Mouse (Mus musculus) limb, embryonic 14.5 days (tissue): ENCODE results near the gene Sept7. TPM values are rescaled to one million over a fixed set of nuclear protein-coding genes. Genes with fewer than 3 reads are reported as not detected.
"Not testable (repeated sequence)": the region's sequence is repeated elsewhere in the genome, so short reads cannot be mapped to it uniquely, and the experiment has no call there.

ENCODE experiments used
- ATAC-seq: fragments of 200-750 bp; cut with Nextera tagmentation; 2 replicates; pipeline ENCODE4 v1.8.0; 2017; ENCODE audit warnings: low read depth, moderate number of reproducible peaks, moderate TSS enrichment; ENCODE audit not compliant: low FRiP score
- DNase-seq: peaks from one replicate; pipeline ENCODE4 v3.0.0-alpha.2; 2015; ENCODE audit warnings: low spot score
- H3K27ac ChIP-seq: fragments of 300-500 bp; sonication (generic); replicated peaks from 2 replicates; pipeline ENCODE4 v1.5.1; 2014; ENCODE audit warnings: low read depth, mild to moderate bottlenecking, low read length, moderate library complexity, mixed read lengths
- H3K27me3 ChIP-seq: fragments of 300-500 bp; sonication (generic); 2 replicates; pipeline ENCODE4 v1.6.1; 2014; ENCODE audit warnings: low read length, mixed read lengths; ENCODE audit not compliant: control insufficient read depth, insufficient read depth
- H3K36me3 ChIP-seq: fragments of 300-500 bp; sonication (generic); 2 replicates; pipeline ENCODE4 v1.6.1; 2014; ENCODE audit warnings: mild to moderate bottlenecking, low read length, moderate library complexity, mixed read lengths; ENCODE audit not compliant: control insufficient read depth, insufficient read depth
- H3K4me1 ChIP-seq: fragments of 300-500 bp; sonication (generic); 2 replicates; pipeline ENCODE4 v1.6.1; 2014; ENCODE audit warnings: antibody characterized with exemption, low read length, mixed read lengths; ENCODE audit not compliant: control insufficient read depth, insufficient read depth
- H3K4me2 ChIP-seq: fragments of 300-500 bp; sonication (generic); replicated peaks from 2 replicates; pipeline ENCODE4 v1.6.1; 2014; ENCODE audit warnings: low read depth, mild to moderate bottlenecking, low read length, moderate library complexity; ENCODE audit not compliant: severe bottlenecking
- H3K4me3 ChIP-seq: fragments of 300-500 bp; sonication (generic); replicated peaks from 2 replicates; pipeline ENCODE4 v1.5.1; 2014; ENCODE audit warnings: low read length
- H3K9ac ChIP-seq: fragments of 300-500 bp; sonication (generic); 2 replicates; pipeline ENCODE4 v1.6.1; 2014; ENCODE audit warnings: mild to moderate bottlenecking, low read depth, low read length, moderate library complexity; ENCODE audit not compliant: severe bottlenecking
- H3K9me3 ChIP-seq: fragments of 300-500 bp; sonication (generic); 2 replicates; pipeline ENCODE4 v1.6.1; 2016; ENCODE audit warnings: low read length; ENCODE audit not compliant: control insufficient read depth
- POLR2A ChIP-seq: fragments of 200-500 bp; IDR thresholded peaks from 2 replicates; pipeline ENCODE4 v1.8.0; 2012; ENCODE audit warnings: inconsistent platforms, mild to moderate bottlenecking, moderate library complexity, borderline replicate concordance; ENCODE audit not compliant: insufficient read depth, insufficient read length; ENCODE audit errors: extremely low read depth
- WGBS: fragments of 180-500 bp; shearing (Covaris S2); extraction: QIAGEN DNeasy Blood & Tissue Kit; methylation state at CpG from one replicate; pipeline ENCODE4 v1.1.7; 2014; 5-methylcytosine and 5-hydroxymethylcytosine counted together
- polyA plus RNA-seq, 2 experiments: library from polyadenylated mRNA; depleted of rRNA in 1 of 2; stranded (reverse) in 1 of 2; unstranded in 1 of 2; fragments of >200 nt; fragmentation: Nextera tagmentation in 1 of 2; extraction: Ambion mirVana in 1 of 2; gene quantifications; 2 replicates each; pipeline versions ENCODE4 v1.2.1 to v1.2.3; 2012 to 2014

Gene Sept7
- polyA plus RNA-seq, 2 experiments, result 129 to 288 TPM

GRCm38 (mm10) chr9:25241065-25241464 lies 11.2 kb upstream of the Sept7 start:
- Histone ChIP-seq H3K27ac (no peak overlapping the region), H3K9me3 (no peaks in the 10 kb centered on the region), H3K36me3 (no peaks in the 10 kb centered on the region), H3K4me2 (no peak overlapping the region), H3K4me3 (no peak overlapping the region), H3K4me1 (no peaks in the 10 kb centered on the region), H3K9ac (no peak overlapping the region), H3K27me3 (no peaks in the 10 kb centered on the region)
- ATAC-seq, result no peak
- TF ChIP-seq POLR2A, result no peak
- no peak for DNase-seq
- whole genome bisulfite sequencing, result 80% methylated on average over 3 of the region's 3 CpGs

GRCm38 (mm10) chr9:25241783-25242182 lies 10.5 kb upstream of the Sept7 start:
- not testable (repeated sequence) for H3K27ac ChIP-seq, ATAC-seq, H3K36me3 ChIP-seq, H3K4me1 ChIP-seq, H3K4me2 ChIP-seq, H3K9ac ChIP-seq, H3K4me3 ChIP-seq, DNase-seq, H3K9me3 ChIP-seq, H3K27me3 ChIP-seq
- WGBS, result 89% methylated on average over 5 of the region's 5 CpGs

DNA sequence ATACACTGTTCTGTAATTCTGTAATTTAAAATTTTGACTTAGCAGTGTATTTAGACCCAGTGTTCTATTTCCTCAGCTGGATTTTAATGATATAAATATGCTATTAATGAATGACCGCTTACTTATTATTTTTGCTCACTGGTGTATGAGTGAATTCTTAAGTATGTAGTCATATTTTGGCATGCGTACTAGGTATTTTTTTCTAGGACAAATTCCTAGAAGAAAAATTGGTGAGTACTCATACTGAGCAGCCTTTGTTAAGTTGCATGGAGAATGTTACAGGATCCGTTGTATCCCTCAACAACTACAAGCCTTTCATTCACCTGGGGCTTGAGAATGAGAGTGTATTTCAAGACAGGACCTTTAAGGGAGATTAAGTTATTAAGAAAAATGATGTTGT lies 10.0 kb upstream of the Sept7 start:
- WGBS, result 83% methylated on average over 3 of the region's 3 CpGs
- Histone ChIP-seq H3K4me1 (no peaks in the 10 kb centered on the region), H3K9me3 (no peaks in the 10 kb centered on the region), H3K4me2 (no peak overlapping the region), H3K27me3 (no peaks in the 10 kb centered on the region), H3K27ac (no peak overlapping the region), H3K4me3 (no peak overlapping the region), H3K36me3 (no peaks in the 10 kb centered on the region), H3K9ac (no peak overlapping the region)
- DNase-seq, result no peak
- no peak for ATAC-seq
- TF ChIP-seq POLR2A, result no peak

DNA sequence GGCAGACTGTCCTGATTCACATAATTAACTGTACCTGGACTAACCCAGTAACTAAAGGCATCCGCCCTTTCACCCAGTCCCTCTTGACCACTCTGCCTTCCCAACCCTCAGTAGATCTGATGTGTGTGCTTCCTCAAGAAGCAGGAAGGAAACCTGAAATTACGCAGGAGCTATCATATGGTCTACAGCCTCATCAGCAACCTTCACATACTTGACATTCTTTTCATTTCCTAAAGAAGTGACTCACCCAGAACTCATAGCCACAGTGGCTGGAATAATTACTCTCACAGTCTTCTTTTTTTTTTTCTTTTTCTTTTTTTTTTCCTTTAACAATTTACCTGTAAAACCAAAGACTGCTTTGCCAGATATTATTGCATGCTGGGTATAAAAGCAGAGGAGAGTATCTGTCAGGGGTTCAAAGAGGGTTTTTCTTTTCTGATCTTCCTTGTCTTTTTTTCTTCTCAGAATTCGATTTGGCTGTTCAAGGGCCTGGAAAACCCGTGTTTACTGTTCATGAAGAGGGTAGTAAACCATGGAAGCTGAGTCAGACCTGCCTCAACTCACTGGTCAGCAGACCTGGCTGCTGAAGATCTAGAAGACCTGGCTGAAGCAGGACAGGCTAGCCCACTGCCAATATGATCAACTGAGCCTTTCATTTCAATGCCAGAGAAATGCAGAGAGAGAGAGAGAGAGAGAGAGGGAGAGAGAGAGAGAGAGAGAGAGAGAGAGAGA lies 8.1 kb upstream of the Sept7 start:
- Histone ChIP-seq H3K27ac (no peak overlapping the region), H3K4me3 (no peak overlapping the region), H3K4me2 (no peak overlapping the region), H3K4me1 (no peaks in the 10 kb centered on the region), H3K9ac (no peak overlapping the region), H3K27me3 (no peaks in the 10 kb centered on the region), H3K9me3 (no peaks in the 10 kb centered on the region), H3K36me3 (no peaks in the 10 kb centered on the region; the same call in 1 of the 2 replicates)
- ATAC-seq (no peak), DNase-seq (no peak)
- TF ChIP-seq POLR2A, result no peak
- WGBS, result 61% methylated on average over 4 of the region's 4 CpGs

GRCm38 (mm10) chr9:25245125-25245524 lies 7.1 kb upstream of the Sept7 start:
- no peaks in the 10 kb centered on the region for H3K9me3 ChIP-seq
- 70% methylated on average over 4 of the region's 4 CpGs for WGBS
- ATAC-seq, result no peak
- no peaks in the 10 kb centered on the region for H3K27me3 ChIP-seq
- DNase-seq, result no peak
- TF ChIP-seq POLR2A, result no peak
- H3K4me3 ChIP-seq, result no peak overlapping the region
- H3K27ac ChIP-seq, result no peak overlapping the region
- H3K4me2 ChIP-seq, result no peak overlapping the region
- no peak overlapping the region for H3K9ac ChIP-seq
- H3K36me3 ChIP-seq, result no peaks in the 10 kb centered on the region; the same call in 1 of the 2 replicates
- H3K4me1 ChIP-seq, result no peaks in the 10 kb centered on the region
